In genomic region chr16:48383582-48384257, GRCm38 (mm10) we compare ENCODE assay signal across 28 mouse cellular contexts. TPM values are rescaled to one million over a fixed set of nuclear protein-coding genes. Genes with fewer than 3 reads are reported as not detected.
A peak's percentile ranks its signal among the peaks of the same experiment; 100 is the strongest.
DNase-seq lines count a peak whose midpoint lies in the region; ATAC-seq and TF ChIP-seq lines count a peak whose summit lies in the region.
"Had no signal": no experiment of that assay in that cellular context is flagged by ENCODE, and none has a peak within 500 bp of the region (broad histone marks: within the 10 kb centered on the region; RNA-seq: fewer than 3 reads in every experiment).

No protein-coding gene starts in this region.

- H3K4me3 ChIP-seq in lung, embryonic 14.5 days (ENCODE audit: low read depth, low read length): no peak overlapping the region
- no peak overlapping the region for H3K4me3 ChIP-seq in lung, adult 2 months (replicated peaks; ENCODE audit: extremely low read depth, low read depth, low read length)
- H3K4me3 ChIP-seq: embryonic facial prominence, embryonic 10.5 days; forebrain, embryonic 13.5 days; heart, embryonic 12.5 days; hindbrain, embryonic 10.5 days; intestine, embryonic 15.5 days had no signal

- no peak overlapping the region for H3K4me2 ChIP-seq in lung, embryonic 14.5 days
- H3K4me2 ChIP-seq: forebrain, embryonic 13.5 days; heart, embryonic 12.5 days; hindbrain, embryonic 14.5 days; intestine, embryonic 15.5 days had no signal

- no peaks in the 10 kb centered on the region for H3K27me3 ChIP-seq in lung, embryonic 14.5 days (ENCODE audit: insufficient read depth, low read length)
- H3K27me3 ChIP-seq: forebrain, embryonic 13.5 days; heart, embryonic 12.5 days; intestine, embryonic 15.5 days had no signal

- DNase-seq in adrenal gland, adult (ENCODE audit: inconsistent age in 2 of 2, low spot score in 1 of 2): peak; percentile 9 to 64
- DNase-seq in adrenal gland, adult 18-20 months (ENCODE audit: low spot score in 2 of 2): no peak
- DNase-seq in lung, embryonic 14.5 days: peak; percentile 76
- no peak for DNase-seq in lung, adult 2 months
- peak; percentile 10 for DNase-seq in lung, postnatal 14 days
- DNase-seq in spleen, postnatal 36 days (ENCODE audit: low spot score in 2 of 2): no peak
- DNase-seq in embryo, embryonic 11 days: no peak
- DNase-seq: B cell, adult 2 months; cerebellum, adult 11 months; cerebellum, adult 8-10 months; cerebellum, postnatal 36 days; forebrain, postnatal 0 days; gastrocnemius, postnatal 25 days had no signal

- no peak for TF ChIP-seq POLR2A in lung, adult 2 months (IDR thresholded peaks at IDR 0.05; ENCODE audit: borderline replicate concordance, extremely low read depth, low read depth, low read length)

- H3K9me3 ChIP-seq in lung, embryonic 14.5 days (ENCODE audit: low read depth, low read length): no peaks in the 10 kb centered on the region
- H3K9me3 ChIP-seq: embryonic facial prominence, embryonic 10.5 days; forebrain, embryonic 13.5 days; G1E; heart, embryonic 12.5 days; hindbrain, embryonic 10.5 days; intestine, embryonic 15.5 days had no signal

- TF ChIP-seq CTCF in lung, embryonic 14.5 days (IDR thresholded peaks at IDR 0.05; ENCODE audit: low read depth): no peak
- TF ChIP-seq CTCF in lung, adult 2 months (IDR thresholded peaks at IDR 0.05; ENCODE audit: insufficient read depth, low read length): no peak

- peak; percentile 86 for ATAC-seq in lung, embryonic 14.5 days (ENCODE audit: insufficient read depth)
- ATAC-seq: CD4-positive, CD25-positive, alpha-beta regulatory T cell, adult 4 months; forebrain, embryonic 13.5 days; forebrain, postnatal 0 days; intestine, embryonic 15.5 days had no signal

- peak overlapping the region; percentile 26; the same call in 1 of the 2 replicates for H3K27ac ChIP-seq in lung, embryonic 14.5 days (ENCODE audit: low read depth)
- H3K27ac ChIP-seq: embryonic facial prominence, embryonic 10.5 days; forebrain, embryonic 13.5 days; hindbrain, embryonic 10.5 days; hindbrain, embryonic 14.5 days; intestine, embryonic 15.5 days had no signal

- no peaks in the 10 kb centered on the region for H3K36me3 ChIP-seq in lung, embryonic 14.5 days (ENCODE audit: insufficient read depth)
- H3K36me3 ChIP-seq: embryonic facial prominence, embryonic 10.5 days; G1E; heart, embryonic 12.5 days; hindbrain, embryonic 10.5 days; intestine, embryonic 15.5 days had no signal

- 29% methylated on average over 2 of the region's 3 CpGs for WGBS in lung, embryonic 14.5 days
- 50% methylated on average over 3 of the region's 3 CpGs for WGBS in lung, adult 2 months

- H3K4me1 ChIP-seq in lung, embryonic 14.5 days (ENCODE audit: insufficient read depth): no peaks in the 10 kb centered on the region
- no peaks in the 10 kb centered on the region for H3K4me1 ChIP-seq in lung, adult 2 months (ENCODE audit: control insufficient read depth, insufficient read depth, low read length)
- H3K4me1 ChIP-seq: embryonic facial prominence, embryonic 10.5 days; forebrain, embryonic 13.5 days; heart, embryonic 12.5 days; hindbrain, embryonic 10.5 days; intestine, embryonic 15.5 days had no signal

- no peak overlapping the region for H3K9ac ChIP-seq in lung, embryonic 14.5 days
- H3K9ac ChIP-seq: forebrain, embryonic 13.5 days; forebrain, postnatal 0 days; heart, embryonic 12.5 days; hindbrain, embryonic 14.5 days; intestine, embryonic 15.5 days had no signal

RNA-seq across cellular contexts. Expression of gene Gm5485, which starts 28.5 kb away (rescaled TPM):
- not detected for total RNA-seq in adrenal gland, adult 18-20 months (2021)
- not detected in 2 replicates for polyA plus RNA-seq in lung, embryonic 14.5 days (2014; fragmentation: Nextera tagmentation; extraction: Ambion mirVana)
- 0.51 TPM in 1 of 2 replicates, not detected in the other for polyA plus RNA-seq in lung, adult 2 months (2012; rRNA removed)
- total RNA-seq: adrenal gland, postnatal 36 days; forebrain, postnatal 0 days; G1E; gastrocnemius, adult 18-20 months; gastrocnemius, postnatal 25 days; granulocyte monocyte progenitor cell, adult 5-6 weeks; heart, adult 8-10 months; heart, postnatal 25 days had no signal
- polyA plus RNA-seq: brain, embryonic 14.5 days; CD4-positive, CD25-positive, alpha-beta regulatory T cell, adult 4 months; embryonic facial prominence, embryonic 10.5 days; embryonic facial prominence, embryonic 14.5 days; forebrain, embryonic 13.5 days; forebrain, postnatal 0 days; G1E; heart, embryonic 12.5 days; hindbrain, embryonic 10.5 days; hindbrain, embryonic 14.5 days had no signal

RNA-seq across cellular contexts. Expression of gene Morc1, which starts 47.3 kb away (rescaled TPM):
- not detected for total RNA-seq in adrenal gland, adult 18-20 months (2021)
- polyA plus RNA-seq in lung, embryonic 14.5 days (2014; fragmentation: Nextera tagmentation; extraction: Ambion mirVana): 0.09 and 0.20 TPM in 2 replicates
- polyA plus RNA-seq in lung, adult 2 months (2012; rRNA removed): 0.15 TPM in 1 of 2 replicates, not detected in the other
- total RNA-seq: adrenal gland, postnatal 36 days; forebrain, postnatal 0 days; granulocyte monocyte progenitor cell, adult 5-6 weeks; heart, adult 8-10 months; heart, postnatal 25 days had no signal
- polyA plus RNA-seq: embryonic facial prominence, embryonic 10.5 days; forebrain, embryonic 13.5 days; G1E; heart, embryonic 12.5 days; hindbrain, embryonic 10.5 days had no signal

Comparison
In these comparisons a context has a peak if more than half of its experiments do, and no peak if none do; other contexts are left out.
1. DNase-seq: peak in adrenal gland, adult (2 of 2), lung, embryonic 14.5 days (single experiment) and lung, postnatal 14 days (single experiment); none in adrenal gland, adult 18-20 months (0 of 2), lung, adult 2 months (single experiment), spleen, postnatal 36 days (0 of 2) and embryo, embryonic 11 days (single experiment).